Mouse (Mus musculus) small intestine, adult 2 months (tissue): Measurements from ENCODE around the gene Gm13030.

Experiments
- CTCF ChIP-seq: fragments of 200-500 bp; IDR thresholded peaks from 2 replicates; pipeline ENCODE4 v1.5.1; 2012; ENCODE audit warnings: low read depth, mild to moderate bottlenecking, control low read depth, inconsistent platforms, low read length, moderate library complexity, mixed read lengths; ENCODE audit not compliant: insufficient replicate concordance, insufficient read length; ENCODE audit errors: extremely low read depth
- POLR2A ChIP-seq: fragments of 200-500 bp; IDR thresholded peaks from 2 replicates; pipeline ENCODE4 v1.6.1; 2012; ENCODE audit warnings: low read depth, mild to moderate bottlenecking, control low read depth, inconsistent platforms, low read length, moderate library complexity

DNA sequence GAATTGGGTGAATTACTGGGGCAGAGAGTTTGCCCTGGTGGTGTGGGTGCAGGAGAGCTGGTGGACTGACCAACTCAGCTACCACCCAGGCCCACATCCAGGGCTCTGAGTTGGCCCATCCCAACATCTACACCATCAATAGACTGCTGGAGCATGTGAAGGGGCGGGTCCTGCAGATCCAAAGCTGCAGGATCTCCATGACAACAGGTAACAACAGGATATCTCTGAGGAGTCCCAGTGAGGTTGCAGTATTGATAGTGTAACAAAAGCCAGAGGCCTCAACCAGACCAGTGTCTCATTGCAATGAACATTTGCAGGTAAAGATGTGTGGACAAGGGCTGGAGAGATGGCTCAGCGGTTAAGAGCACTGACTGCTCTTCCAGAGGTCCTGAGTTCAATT is 52.7 kb downstream of the Gm13030 start:
- TF ChIP-seq CTCF (no peak), POLR2A (no peak)
